Mouse (Mus musculus): ENCODE measurements at regions not wholly inside any gene's neighbourhood (a gene's known extent, or its start where the extent isn't known, plus 50 kb on each side); places are given as distances from the start of the nearest gene placed in this dataset.
A peak's percentile ranks its signal among the peaks of the same experiment; 100 is the strongest.

- Histone ChIP-seq H3K4me2 (replicated peaks; ENCODE audit: low read depth) (no peak overlapping the region), H3K36me3 (ENCODE audit: control insufficient read depth, insufficient read depth) (no peaks in the 10 kb centered on the region), H3K9me3 (ENCODE audit: control insufficient read depth) (no peaks in the 10 kb centered on the region), H3K4me1 (replicated peaks; ENCODE audit: control insufficient read depth, insufficient read depth, low read length) (no peaks in the 10 kb centered on the region), H3K27ac (ENCODE audit: low read depth, low read length) (no peak overlapping the region), H3K27me3 (replicated peaks; ENCODE audit: control insufficient read depth, insufficient read depth, low read length) (no peaks in the 10 kb centered on the region), H3K9ac (ENCODE audit: low read depth, low read length) (no peak overlapping the region), H3K4me3 (ENCODE audit: low read depth, low read length) (no peak overlapping the region)
- WGBS: 36% methylated on average over 6 of the region's 6 CpGs
- no peak for ATAC-seq
- no peak for TF ChIP-seq CTCF (IDR thresholded peaks at IDR 0.05; ENCODE audit: low read depth)
Observed at GRCm38 (mm10) chr6:141134176-141134575, 114.9 kb upstream of the Pde3a start.

- no peak overlapping the region for H3K4me3 ChIP-seq (ENCODE audit: low read depth, low read length)
- H3K9ac ChIP-seq (ENCODE audit: low read depth, low read length): no peak overlapping the region
- no peaks in the 10 kb centered on the region for H3K9me3 ChIP-seq (ENCODE audit: control insufficient read depth)
- H3K36me3 ChIP-seq (ENCODE audit: control insufficient read depth, insufficient read depth): no peaks in the 10 kb centered on the region
- no peak for TF ChIP-seq CTCF (IDR thresholded peaks at IDR 0.05; ENCODE audit: low read depth)
- H3K4me2 ChIP-seq (replicated peaks; ENCODE audit: low read depth): no peak overlapping the region
- no peaks in the 10 kb centered on the region for H3K27me3 ChIP-seq (replicated peaks; ENCODE audit: control insufficient read depth, insufficient read depth, low read length)
- H3K27ac ChIP-seq (ENCODE audit: low read depth, low read length): no peak overlapping the region
- WGBS: 82% methylated on average over 12 of the region's 12 CpGs
- no peak for ATAC-seq
- no peaks in the 10 kb centered on the region for H3K4me1 ChIP-seq (replicated peaks; ENCODE audit: control insufficient read depth, insufficient read depth, low read length)
Observed at GRCm38 (mm10) chr6:141136664-141137375, 112.2 kb upstream of the Pde3a start.

GRCm38 (mm10) chr6:141141016-141141415 is 108.1 kb upstream of the Pde3a start:
- ATAC-seq: no peak
- 90% methylated on average over 22 of the region's 22 CpGs for WGBS
- TF ChIP-seq CTCF (IDR thresholded peaks at IDR 0.05; ENCODE audit: low read depth): no peak
- Histone ChIP-seq H3K9me3 (ENCODE audit: control insufficient read depth) (no peaks in the 10 kb centered on the region), H3K4me3 (ENCODE audit: low read depth, low read length) (no peak overlapping the region), H3K27me3 (replicated peaks; ENCODE audit: control insufficient read depth, insufficient read depth, low read length) (no peaks in the 10 kb centered on the region), H3K4me1 (replicated peaks; ENCODE audit: control insufficient read depth, insufficient read depth, low read length) (no peaks in the 10 kb centered on the region), H3K36me3 (ENCODE audit: control insufficient read depth, insufficient read depth) (no peaks in the 10 kb centered on the region), H3K9ac (ENCODE audit: low read depth, low read length) (no peak overlapping the region), H3K4me2 (replicated peaks; ENCODE audit: low read depth) (no peak overlapping the region), H3K27ac (ENCODE audit: low read depth, low read length) (no peak overlapping the region)

- Histone ChIP-seq H3K9ac (ENCODE audit: low read depth, low read length) (no peak overlapping the region), H3K9me3 (ENCODE audit: control insufficient read depth) (no peaks in the 10 kb centered on the region), H3K27ac (ENCODE audit: low read depth, low read length) (peak overlapping the region; percentile 68), H3K4me1 (replicated peaks; ENCODE audit: control insufficient read depth, insufficient read depth, low read length) (0 out of 2 replicates have a peak, but pooled peaks cover 3% of the 10 kb centered on the region), H3K27me3 (replicated peaks; ENCODE audit: control insufficient read depth, insufficient read depth, low read length) (no peaks in the 10 kb centered on the region), H3K4me2 (replicated peaks; ENCODE audit: low read depth) (no peak overlapping the region; the same call in 1 of the 2 replicates), H3K4me3 (ENCODE audit: low read depth, low read length) (no peak overlapping the region), H3K36me3 (ENCODE audit: control insufficient read depth, insufficient read depth) (no peaks in the 10 kb centered on the region)
- ATAC-seq: peak; percentile 64
- TF ChIP-seq CTCF (IDR thresholded peaks at IDR 0.05; ENCODE audit: low read depth): no peak
- WGBS: 58% methylated on average over 5 of the region's 5 CpGs
Observed at GRCm38 (mm10) chr6:141148417-141149169, 100.5 kb upstream of the Pde3a start.

DNA sequence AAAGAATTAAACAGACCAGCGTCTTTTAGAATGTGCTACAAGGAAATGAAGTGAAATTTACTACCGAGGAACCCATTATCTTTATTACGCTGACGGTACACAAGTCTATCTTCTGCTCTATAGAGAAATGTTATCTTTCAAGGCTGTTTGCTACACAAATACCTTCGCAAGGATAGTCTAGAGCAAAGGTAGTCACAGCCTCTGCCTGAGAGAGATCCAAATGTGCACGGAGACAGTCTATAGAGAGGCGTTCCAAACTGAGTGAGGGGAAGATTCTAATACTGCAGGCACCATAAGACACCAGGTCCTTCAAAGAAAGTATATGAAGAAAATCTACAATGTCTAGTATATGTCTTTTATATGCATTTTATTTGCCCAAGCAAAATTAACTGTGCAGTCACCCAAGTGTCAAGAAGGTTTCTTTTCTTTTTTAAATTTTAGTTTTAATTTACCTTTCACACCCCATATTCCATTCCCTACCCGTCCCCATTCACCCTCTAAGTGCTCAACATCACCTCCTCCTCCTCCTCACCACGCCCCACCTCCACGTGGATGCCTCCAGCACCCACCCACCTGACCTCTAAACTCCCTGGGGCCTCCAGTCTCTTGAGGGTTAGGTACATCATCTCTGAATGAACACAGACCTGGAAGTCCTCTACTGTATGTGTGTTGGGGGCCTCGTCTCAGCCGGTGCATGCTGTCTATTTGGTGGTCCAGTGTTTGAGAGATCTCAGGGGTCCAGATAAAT is 99.7 kb upstream of the Pde3a start:
- Histone ChIP-seq H3K27ac (ENCODE audit: low read depth, low read length) (peak overlapping the region; percentile 68), H3K27me3 (replicated peaks; ENCODE audit: control insufficient read depth, insufficient read depth, low read length) (no peaks in the 10 kb centered on the region), H3K4me2 (replicated peaks; ENCODE audit: low read depth) (peak overlapping the region; percentile 7; the same call in 1 of the 2 replicates), H3K4me1 (replicated peaks; ENCODE audit: control insufficient read depth, insufficient read depth, low read length) (0 out of 2 replicates have a peak, but pooled peaks cover 3% of the 10 kb centered on the region), H3K36me3 (ENCODE audit: control insufficient read depth, insufficient read depth) (no peaks in the 10 kb centered on the region), H3K9me3 (ENCODE audit: control insufficient read depth) (no peaks in the 10 kb centered on the region), H3K4me3 (ENCODE audit: low read depth, low read length) (no peak overlapping the region), H3K9ac (ENCODE audit: low read depth, low read length) (no peak overlapping the region)
- peak; percentile 98 for ATAC-seq
- no peak for TF ChIP-seq CTCF (IDR thresholded peaks at IDR 0.05; ENCODE audit: low read depth)
- WGBS: 41% methylated on average over 12 of the region's 12 CpGs

GRCm38 (mm10) chr6:141159326-141159725 is 89.7 kb upstream of the Pde3a start:
- no peak for TF ChIP-seq CTCF (IDR thresholded peaks at IDR 0.05; ENCODE audit: low read depth)
- Histone ChIP-seq H3K9ac (ENCODE audit: low read depth, low read length) (no peak overlapping the region), H3K27me3 (replicated peaks; ENCODE audit: control insufficient read depth, insufficient read depth, low read length) (no peaks in the 10 kb centered on the region), H3K27ac (ENCODE audit: low read depth, low read length) (no peak overlapping the region), H3K9me3 (ENCODE audit: control insufficient read depth) (no peaks in the 10 kb centered on the region), H3K36me3 (ENCODE audit: control insufficient read depth, insufficient read depth) (no peaks in the 10 kb centered on the region), H3K4me2 (replicated peaks; ENCODE audit: low read depth) (no peak overlapping the region), H3K4me1 (replicated peaks; ENCODE audit: control insufficient read depth, insufficient read depth, low read length) (no peaks in the 10 kb centered on the region), H3K4me3 (ENCODE audit: low read depth, low read length) (no peak overlapping the region)
- 63% methylated on average over 5 of the region's 5 CpGs for WGBS
- ATAC-seq: no peak
